Mouse (Mus musculus): Measurements from ENCODE around the gene Zfp740.

DNA sequence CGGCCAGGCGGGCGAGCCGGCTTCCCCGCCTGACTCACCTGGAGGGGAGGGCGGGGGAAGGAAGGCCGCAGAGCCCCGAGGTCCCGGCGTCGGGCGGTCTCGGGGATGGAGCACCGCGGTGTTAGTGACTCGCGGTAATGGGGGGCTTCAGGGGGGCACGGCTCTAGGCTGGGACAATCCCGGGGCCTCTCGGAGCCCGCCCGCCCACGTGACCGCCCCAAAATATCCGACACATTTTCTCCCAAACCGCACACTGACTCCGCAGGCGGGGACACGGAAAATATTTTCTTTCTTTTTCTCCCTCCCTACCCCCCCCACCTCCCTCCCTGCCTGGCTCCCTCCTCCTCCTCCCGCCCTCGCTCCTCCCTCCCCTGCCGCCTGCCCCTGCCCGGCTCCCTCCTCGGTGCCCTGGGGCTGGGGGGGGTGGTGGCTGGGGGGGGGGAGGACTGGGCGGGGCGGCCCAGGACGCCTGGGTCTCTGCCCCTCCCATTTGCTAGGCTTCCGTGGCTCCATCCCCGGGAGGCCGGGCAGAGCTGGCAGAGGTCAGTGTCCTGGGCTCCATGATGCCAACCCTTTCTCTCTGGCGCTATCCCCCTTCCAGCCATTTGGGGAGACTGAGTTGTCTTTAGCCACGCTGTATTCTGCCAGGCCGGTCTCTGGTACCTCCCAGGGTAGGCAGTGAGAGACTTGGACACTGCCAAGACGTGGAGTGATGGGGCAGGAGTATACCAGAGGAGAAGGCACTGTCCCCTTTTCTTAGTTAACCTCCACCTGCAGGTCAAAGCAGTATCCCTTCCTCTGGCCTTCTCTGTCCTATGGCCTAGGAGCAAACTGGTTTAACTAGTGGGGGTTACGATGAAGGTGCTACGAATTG lies 54.4 kb downstream of the Zfp740 start, which contains the start of gene Rarg:
- no peak for TF ChIP-seq CTCF (IDR thresholded peaks at IDR 0.05; ENCODE audit: extremely low read depth, insufficient read depth, insufficient read length, insufficient replicate concordance)
- TF ChIP-seq POLR2A (IDR thresholded peaks at IDR 0.05; ENCODE audit: low read depth, low read length): no peak

Data from spleen, adult 2 months (tissue).